Mouse (Mus musculus): ENCODE results near the gene Rela. TPM values are rescaled to one million over a fixed set of nuclear protein-coding genes. Genes with fewer than 3 reads are reported as not detected.

Rela gene
- total and polyA plus RNA-seq, 2 experiments from 2014 or later, result 22.9 to 26.3 TPM

GRCm38 (mm10) chr19:5621884-5622283 is 15.4 kb upstream of the Rela start:
- Histone ChIP-seq H3K27me3 (ENCODE audit: control insufficient read depth, insufficient read depth, low read length) (no peaks in the 10 kb centered on the region), H3K4me2 (ENCODE audit: low read depth, low read length) (no peak overlapping the region), H3K36me3 (replicated peaks; ENCODE audit: control insufficient read depth, insufficient read depth, low read length) (no peaks in the 10 kb centered on the region), H3K9me3 (replicated peaks; ENCODE audit: control insufficient read depth, low read length) (no peaks in the 10 kb centered on the region), H3K4me1 (ENCODE audit: control insufficient read depth, insufficient read depth) (no peaks in the 10 kb centered on the region), H3K27ac (ENCODE audit: low read depth) (no peak overlapping the region), H3K9ac (replicated peaks; ENCODE audit: low read depth, low read length) (no peak overlapping the region), H3K4me3 (ENCODE audit: low read depth, low read length) (no peak overlapping the region)
- 45% methylated on average over 5 of the region's 5 CpGs for WGBS
- DNase-seq (ENCODE audit: low spot score) (no peak), ATAC-seq (ENCODE audit: insufficient read depth, low read depth) (no peak)
- no peak for TF ChIP-seq CTCF (IDR thresholded peaks at IDR 0.05; ENCODE audit: low read depth)

GRCm38 (mm10) chr19:5625311-5625710 is 12.0 kb upstream of the Rela start:
- Histone ChIP-seq H3K27me3 (ENCODE audit: control insufficient read depth, insufficient read depth, low read length) (no peaks in the 10 kb centered on the region), H3K27ac (ENCODE audit: low read depth) (no peak overlapping the region), H3K4me3 (ENCODE audit: low read depth, low read length) (no peak overlapping the region), H3K4me1 (ENCODE audit: control insufficient read depth, insufficient read depth) (no peaks in the 10 kb centered on the region), H3K9ac (replicated peaks; ENCODE audit: low read depth, low read length) (no peak overlapping the region), H3K9me3 (replicated peaks; ENCODE audit: control insufficient read depth, low read length) (no peaks in the 10 kb centered on the region), H3K36me3 (replicated peaks; ENCODE audit: control insufficient read depth, insufficient read depth, low read length) (no peaks in the 10 kb centered on the region), H3K4me2 (ENCODE audit: low read depth, low read length) (no peak overlapping the region)
- no peak for ATAC-seq (ENCODE audit: insufficient read depth, low read depth)
- DNase-seq (ENCODE audit: low spot score), result no peak
- TF ChIP-seq CTCF (IDR thresholded peaks at IDR 0.05; ENCODE audit: low read depth) (no peak), EP300 (IDR thresholded peaks at IDR 0.05; ENCODE audit: low read depth) (no peak)
- 82% methylated on average over 8 of the region's 8 CpGs for WGBS

GRCm38 (mm10) chr19:5629907-5630306 is 7.4 kb upstream of the Rela start:
- H3K27ac ChIP-seq (ENCODE audit: low read depth), result no peak overlapping the region
- TF ChIP-seq EP300 (IDR thresholded peaks at IDR 0.05; ENCODE audit: low read depth) (no peak), CTCF (IDR thresholded peaks at IDR 0.05; ENCODE audit: low read depth) (no peak)
- H3K4me3 ChIP-seq (ENCODE audit: low read depth, low read length), result no peak overlapping the region
- no peak overlapping the region for H3K9ac ChIP-seq (replicated peaks; ENCODE audit: low read depth, low read length)
- H3K4me2 ChIP-seq (ENCODE audit: low read depth, low read length), result no peak overlapping the region
- no peak for DNase-seq (ENCODE audit: low spot score)
- no peaks in the 10 kb centered on the region for H3K36me3 ChIP-seq (replicated peaks; ENCODE audit: control insufficient read depth, insufficient read depth, low read length)
- H3K4me1 ChIP-seq (ENCODE audit: control insufficient read depth, insufficient read depth), result no peaks in the 10 kb centered on the region
- H3K27me3 ChIP-seq (ENCODE audit: control insufficient read depth, insufficient read depth, low read length), result no peaks in the 10 kb centered on the region
- H3K9me3 ChIP-seq (replicated peaks; ENCODE audit: control insufficient read depth, low read length), result no peaks in the 10 kb centered on the region
- ATAC-seq (ENCODE audit: insufficient read depth, low read depth), result no peak

- H3K9me3 ChIP-seq (replicated peaks; ENCODE audit: control insufficient read depth, low read length), result no peaks in the 10 kb centered on the region
- TF ChIP-seq EP300 (IDR thresholded peaks at IDR 0.05; ENCODE audit: low read depth) (no peak), CTCF (IDR thresholded peaks at IDR 0.05; ENCODE audit: low read depth) (no peak)
- no peak overlapping the region for H3K27ac ChIP-seq (ENCODE audit: low read depth)
- no peak overlapping the region for H3K4me2 ChIP-seq (ENCODE audit: low read depth, low read length)
- H3K36me3 ChIP-seq (replicated peaks; ENCODE audit: control insufficient read depth, insufficient read depth, low read length), result no peaks in the 10 kb centered on the region
- WGBS, result 72% methylated on average over 9 of the region's 9 CpGs
- H3K4me3 ChIP-seq (ENCODE audit: low read depth, low read length), result no peak overlapping the region
- H3K4me1 ChIP-seq (ENCODE audit: control insufficient read depth, insufficient read depth), result 0 out of 2 replicates have a peak, but pooled peaks cover 8% of the 10 kb centered on the region
- no peaks in the 10 kb centered on the region for H3K27me3 ChIP-seq (ENCODE audit: control insufficient read depth, insufficient read depth, low read length)
- no peak overlapping the region for H3K9ac ChIP-seq (replicated peaks; ENCODE audit: low read depth, low read length)
- ATAC-seq (ENCODE audit: insufficient read depth, low read depth) (no peak), DNase-seq (ENCODE audit: low spot score) (no peak)
Observed at GRCm38 (mm10) chr19:5632120-5632519, 5.2 kb upstream of the Rela start.

- no peak overlapping the region for H3K4me3 ChIP-seq (ENCODE audit: low read depth, low read length)
- H3K4me1 ChIP-seq (ENCODE audit: control insufficient read depth, insufficient read depth), result peaks cover 16% of the 10 kb centered on the region
- peak overlapping the region; percentile 69; the same call in 1 of the 2 replicates for H3K4me2 ChIP-seq (ENCODE audit: low read depth, low read length)
- no peak for TF ChIP-seq CTCF (IDR thresholded peaks at IDR 0.05; ENCODE audit: low read depth)
- no peak for TF ChIP-seq EP300 (IDR thresholded peaks at IDR 0.05; ENCODE audit: low read depth)
- H3K27me3 ChIP-seq (ENCODE audit: control insufficient read depth, insufficient read depth, low read length), result no peaks in the 10 kb centered on the region
- peak overlapping the region; percentile 95 for H3K27ac ChIP-seq (ENCODE audit: low read depth)
- 67% methylated on average over 7 of the region's 7 CpGs for WGBS
- H3K9me3 ChIP-seq (replicated peaks; ENCODE audit: control insufficient read depth, low read length), result no peaks in the 10 kb centered on the region
- H3K9ac ChIP-seq (replicated peaks; ENCODE audit: low read depth, low read length), result no peak overlapping the region
- ATAC-seq (ENCODE audit: insufficient read depth, low read depth), result no peak
- no peak for DNase-seq (ENCODE audit: low spot score)
- H3K36me3 ChIP-seq (replicated peaks; ENCODE audit: control insufficient read depth, insufficient read depth, low read length), result peaks cover 17% of the 10 kb centered on the region
Observed at GRCm38 (mm10) chr19:5636036-5636570, 1.2 kb upstream of the Rela start.

- peak overlapping the region; percentile 69 for H3K4me2 ChIP-seq (ENCODE audit: low read depth, low read length)
- TF ChIP-seq CTCF (IDR thresholded peaks at IDR 0.05; ENCODE audit: low read depth), result no peak
- 33% methylated on average over 12 of the region's 12 CpGs for WGBS
- H3K9ac ChIP-seq (replicated peaks; ENCODE audit: low read depth, low read length), result peak overlapping the region; percentile 86
- peak; percentile 41 for DNase-seq (ENCODE audit: low spot score)
- no peak for ATAC-seq (ENCODE audit: insufficient read depth, low read depth)
- peak overlapping the region; percentile 70 for H3K4me3 ChIP-seq (ENCODE audit: low read depth, low read length)
- no peaks in the 10 kb centered on the region for H3K9me3 ChIP-seq (replicated peaks; ENCODE audit: control insufficient read depth, low read length)
- no peaks in the 10 kb centered on the region for H3K27me3 ChIP-seq (ENCODE audit: control insufficient read depth, insufficient read depth, low read length)
- peaks cover 22% of the 10 kb centered on the region for H3K36me3 ChIP-seq (replicated peaks; ENCODE audit: control insufficient read depth, insufficient read depth, low read length)
- peak overlapping the region; percentile 95 for H3K27ac ChIP-seq (ENCODE audit: low read depth)
- peaks cover 16% of the 10 kb centered on the region for H3K4me1 ChIP-seq (ENCODE audit: control insufficient read depth, insufficient read depth)
Observed at GRCm38 (mm10) chr19:5636571-5637041, 677 bp upstream of the Rela start.

All from heart, postnatal 0 days (tissue).